In genomic region chr11:109124284-109124683, GRCm38 (mm10) we compare ENCODE assay signal across 13 mouse cellular contexts. TPM values are rescaled to one million over a fixed set of nuclear protein-coding genes. Genes with fewer than 3 reads are reported as not detected.
DNase-seq lines count a peak whose midpoint lies in the region; ATAC-seq and TF ChIP-seq lines count a peak whose summit lies in the region.
"Had no signal": no experiment of that assay in that cellular context is flagged by ENCODE, and none has a peak within 500 bp of the region (broad histone marks: within the 10 kb centered on the region; RNA-seq: fewer than 3 reads in every experiment).

No protein-coding gene starts in this region.

- WGBS in kidney, adult 2 months = 74% methylated on average over 3 of the region's 3 CpGs
- 52% methylated on average over 3 of the region's 3 CpGs for WGBS in neural tube, embryonic 15.5 days
- 78% methylated on average over 3 of the region's 3 CpGs for WGBS in small intestine, adult 2 months

- H3K27me3 ChIP-seq in kidney, adult 2 months (replicated peaks; ENCODE audit: control insufficient read depth, insufficient read depth, low read length) = no peaks in the 10 kb centered on the region
- no peaks in the 10 kb centered on the region for H3K27me3 ChIP-seq in neural tube, embryonic 15.5 days (replicated peaks)
- no peaks in the 10 kb centered on the region for H3K27me3 ChIP-seq in small intestine, adult 2 months (ENCODE audit: control insufficient read depth, insufficient read depth, low read length)
- H3K27me3 ChIP-seq: neural tube, embryonic 13.5 days had no signal

- H3K4me1 ChIP-seq in kidney, adult 2 months (ENCODE audit: control insufficient read depth, insufficient read depth, low read length) = no peaks in the 10 kb centered on the region
- H3K4me1 ChIP-seq in neural tube, embryonic 15.5 days = no peaks in the 10 kb centered on the region
- no peaks in the 10 kb centered on the region for H3K4me1 ChIP-seq in small intestine, adult 2 months (ENCODE audit: control insufficient read depth, insufficient read depth, insufficient read length, low read length)
- H3K4me1 ChIP-seq: neural tube, embryonic 13.5 days had no signal

- TF ChIP-seq POLR2A in kidney, adult 2 months (IDR thresholded peaks at IDR 0.05; ENCODE audit: low read depth, low read length) = no peak
- TF ChIP-seq POLR2A in small intestine, adult 2 months (IDR thresholded peaks at IDR 0.05; ENCODE audit: low read depth, low read length) = no peak

- ATAC-seq in neural tube, embryonic 15.5 days (ENCODE audit: low FRiP score) = no peak

- no peak overlapping the region for H3K9ac ChIP-seq in neural tube, embryonic 15.5 days (replicated peaks)
- H3K9ac ChIP-seq: neural tube, embryonic 13.5 days had no signal

- H3K36me3 ChIP-seq in kidney, adult 2 months (ENCODE audit: control insufficient read depth, insufficient read depth, low read length) = no peaks in the 10 kb centered on the region
- no peaks in the 10 kb centered on the region for H3K36me3 ChIP-seq in neural tube, embryonic 15.5 days
- no peaks in the 10 kb centered on the region for H3K36me3 ChIP-seq in small intestine, adult 2 months (ENCODE audit: control insufficient read depth, insufficient read depth, low read length)
- H3K36me3 ChIP-seq: neural tube, embryonic 13.5 days had no signal

- H3K4me2 ChIP-seq in neural tube, embryonic 15.5 days = no peak overlapping the region
- H3K4me2 ChIP-seq: neural tube, embryonic 13.5 days had no signal

- no peaks in the 10 kb centered on the region for H3K9me3 ChIP-seq in neural tube, embryonic 15.5 days (replicated peaks)
- H3K9me3 ChIP-seq: neural tube, embryonic 13.5 days had no signal

- peak; percentile 18 to 65 for DNase-seq in adrenal gland, adult (ENCODE audit: inconsistent age in 2 of 2, low spot score in 1 of 2)
- no peak for DNase-seq in adrenal gland, adult 2 months
- DNase-seq in kidney, adult 2 months = no peak
- DNase-seq in kidney, postnatal 25 days = no peak
- DNase-seq in neural tube, embryonic 10.5 days (ENCODE audit: extremely low spot score, low spot score) = peak; percentile 31
- DNase-seq in T-cell, adult 2 months (ENCODE audit: low spot score) = no peak
- DNase-seq: cerebellum, adult 8-10 months; heart, adult 18-20 months; kidney, adult 11 months had no signal

- TF ChIP-seq CTCF in kidney, adult 2 months (conservative IDR thresholded peaks at IDR 0.05; ENCODE audit: insufficient read depth, insufficient read length, low read depth, low read length) = peak; percentile 26; the same call in 1 of the 2 replicates
- TF ChIP-seq CTCF in small intestine, adult 2 months (IDR thresholded peaks at IDR 0.05; ENCODE audit: extremely low read depth, insufficient read length, insufficient replicate concordance, low read depth, low read length) = peak; percentile 36; the same call in 1 of the 2 replicates

- no peak overlapping the region for H3K4me3 ChIP-seq in kidney, adult 2 months (ENCODE audit: insufficient read depth, low read depth, low read length)
- no peak overlapping the region for H3K4me3 ChIP-seq in neural tube, embryonic 15.5 days (replicated peaks)
- H3K4me3 ChIP-seq in small intestine, adult 2 months (ENCODE audit: low read depth, low read length) = no peak overlapping the region
- H3K4me3 ChIP-seq: neural tube, embryonic 13.5 days had no signal

- no peak overlapping the region for H3K27ac ChIP-seq in kidney, adult 2 months (ENCODE audit: insufficient read depth, low read depth, low read length)
- H3K27ac ChIP-seq in neural tube, embryonic 15.5 days (replicated peaks) = no peak overlapping the region
- H3K27ac ChIP-seq in small intestine, adult 2 months (ENCODE audit: insufficient read depth, low read depth, low read length) = no peak overlapping the region
- H3K27ac ChIP-seq: neural tube, embryonic 13.5 days had no signal

RNA-seq across cellular contexts. Expression of gene E030025P04Rik, which starts 19.9 kb away (rescaled TPM):
- not detected for total RNA-seq in adrenal gland, adult 2 months (2021)
- polyA plus RNA-seq in adrenal gland, adult 2 months (2012; rRNA removed) = not detected in 2 replicates
- not detected in 2 replicates for polyA plus RNA-seq in kidney, adult 2 months (2012; rRNA removed)
- polyA plus RNA-seq in neural tube, embryonic 15.5 days (2015; fragmentation: Nextera tagmentation; extraction: Ambion mirVana) = not detected in 2 replicates
- polyA plus RNA-seq in small intestine, adult 2 months (2012; rRNA removed) = not detected in 2 replicates
- total RNA-seq: heart, adult 18-20 months; left cerebral cortex, adult 8-10 months had no signal
- polyA plus RNA-seq: neural tube, embryonic 13.5 days had no signal

Comparison
In these comparisons a context has a peak if more than half of its experiments do, and no peak if none do; other contexts are left out.
1. DNase-seq: peak in adrenal gland, adult (2 of 2) and neural tube, embryonic 10.5 days (single experiment); none in adrenal gland, adult 2 months (single experiment), kidney, adult 2 months (single experiment), kidney, postnatal 25 days (0 of 2) and T-cell, adult 2 months (single experiment).